Mouse (Mus musculus) lung, adult 2 months (tissue): ENCODE data around the gene A030003K21Rik. TPM values are rescaled to one million over a fixed set of nuclear protein-coding genes. Genes with fewer than 3 reads are reported as not detected.
"Not testable (repeated sequence)": the region's sequence is repeated elsewhere in the genome, so short reads cannot be mapped to it uniquely, and the experiment has no call there.

Experiments used
- DNase-seq: peaks from one replicate; pipeline ENCODE4 v3.0.0; 2022
- H3K4me1 ChIP-seq: fragments of 200-500 bp; 2 replicates; pipeline ENCODE4 v1.6.1; 2011; ENCODE audit warnings: low read length; ENCODE audit not compliant: control insufficient read depth, insufficient read depth
- H3K4me3 ChIP-seq: fragments of 200-500 bp; replicated peaks from 2 replicates; pipeline ENCODE3; 2011; ENCODE audit warnings: low read depth, mild to moderate bottlenecking, control low read depth, low read length; ENCODE audit errors: extremely low read depth
- CTCF ChIP-seq: fragments of 200-500 bp; IDR thresholded peaks from 2 replicates; pipeline ENCODE4 v1.5.1; 2011; ENCODE audit warnings: mild to moderate bottlenecking, low read length, control low read depth; ENCODE audit not compliant: insufficient read depth
- POLR2A ChIP-seq: fragments of 200-500 bp; IDR thresholded peaks from 2 replicates; pipeline ENCODE4 v1.6.1; 2011; ENCODE audit warnings: low read depth, mild to moderate bottlenecking, control low read depth, low read length, borderline replicate concordance; ENCODE audit errors: extremely low read depth
- WGBS: fragments of 180-500 bp; shearing (Covaris S2); methylation state at CpG from one replicate; pipeline ENCODE4 v1.1.7; 2018; 5-methylcytosine and 5-hydroxymethylcytosine counted together
- polyA plus RNA-seq: library from polyadenylated mRNA; depleted of rRNA; stranded (reverse); fragments of >200 nt; gene quantifications from 2 replicates; pipeline ENCODE4 v1.2.3, GENCODE M21; 2012; rRNA removed

Gene A030003K21Rik
- not detected in 2 replicates for polyA plus RNA-seq

DNA sequence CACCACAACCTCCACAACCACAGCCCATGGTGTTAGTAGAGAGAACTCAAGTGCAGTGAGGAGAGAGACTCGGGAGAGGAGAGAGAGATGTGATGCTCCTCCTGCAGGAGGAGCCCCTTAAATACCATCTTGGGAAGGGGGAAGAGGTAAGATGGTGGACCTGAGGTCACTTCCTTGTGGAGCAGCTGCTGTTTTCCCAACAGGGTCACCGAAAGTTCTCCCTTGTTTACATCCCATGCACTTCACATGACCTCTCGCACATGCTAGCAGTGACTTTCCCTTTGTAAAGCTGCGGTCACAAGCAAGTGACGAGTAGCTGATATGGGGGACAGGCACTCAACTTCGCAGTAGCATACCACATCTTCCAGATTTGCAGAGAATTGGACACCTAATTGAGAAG, at the start of gene A030003K21Rik:
TSS of gene A030003K21Rik (minus strand) at position 94 of the 400 bp plus-strand sequence.
- DNase-seq, H3K4me1 ChIP-seq, H3K4me3 ChIP-seq: not testable (repeated sequence)
- no CpG with 5 or more reads among the region's 6 CpGs for WGBS

DNA sequence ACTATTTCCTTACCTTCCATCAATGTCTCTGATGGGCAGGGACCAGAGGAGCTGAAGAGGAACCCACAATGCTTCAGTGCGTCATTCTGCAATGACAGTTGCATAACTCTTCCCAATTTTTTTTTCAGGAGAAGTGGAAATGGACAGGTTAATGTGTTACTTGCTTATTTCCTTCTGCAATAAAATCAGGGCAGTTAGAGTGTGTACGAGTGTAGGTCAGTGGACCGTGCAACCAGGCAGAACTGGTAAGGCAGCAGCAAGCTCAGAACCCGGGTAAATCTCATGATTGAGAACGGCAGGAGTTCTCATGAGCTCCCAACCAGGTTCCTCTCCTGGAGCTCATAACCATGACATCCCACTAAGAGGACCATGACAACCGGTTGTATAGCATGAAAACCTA, 48.9 kb upstream of the A030003K21Rik start:
- no peak for DNase-seq
- Histone ChIP-seq H3K4me3 (no peak overlapping the region), H3K4me1 (peaks cover 2% of the 10 kb centered on the region; the same call in 1 of the 2 replicates)
- TF ChIP-seq CTCF: no peak
- TF ChIP-seq POLR2A: no peak
- 84% methylated on average over 6 of the region's 6 CpGs for WGBS

DNA sequence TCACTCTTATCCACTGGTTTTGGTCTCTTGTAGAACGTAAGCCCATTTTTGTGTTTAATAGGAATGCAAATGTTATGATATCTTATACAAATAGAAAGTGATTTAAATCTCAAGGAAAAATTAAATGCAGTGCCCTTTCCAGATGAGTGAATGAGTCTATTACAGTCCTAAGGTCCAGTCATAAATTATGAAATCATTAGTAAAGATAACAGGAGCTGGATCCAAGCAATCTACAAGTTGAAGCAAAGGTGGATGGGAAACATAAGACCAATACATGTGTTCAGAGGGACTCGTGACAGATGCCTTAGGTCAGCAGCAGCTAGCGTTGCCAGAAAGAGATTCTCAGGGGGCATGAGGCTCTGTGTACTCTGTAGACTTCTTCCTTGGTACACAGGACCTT, 48.4 kb upstream of the A030003K21Rik start:
- Histone ChIP-seq H3K4me3 (no peak overlapping the region), H3K4me1 (peaks cover 2% of the 10 kb centered on the region; the same call in 1 of the 2 replicates)
- WGBS: 89% methylated on average over 3 of the region's 3 CpGs
- no peak for DNase-seq
- TF ChIP-seq CTCF (no peak), POLR2A (no peak)

- 66% methylated on average over 4 of the region's 4 CpGs for WGBS
- Histone ChIP-seq H3K4me3 (no peak overlapping the region), H3K4me1 (peaks cover 2% of the 10 kb centered on the region; the same call in 1 of the 2 replicates)
- no peak for DNase-seq
- TF ChIP-seq CTCF: no peak
- no peak for TF ChIP-seq POLR2A
Observed at GRCm38 (mm10) chr1:82991062-82991461, 47.9 kb upstream of the A030003K21Rik start.

DNA sequence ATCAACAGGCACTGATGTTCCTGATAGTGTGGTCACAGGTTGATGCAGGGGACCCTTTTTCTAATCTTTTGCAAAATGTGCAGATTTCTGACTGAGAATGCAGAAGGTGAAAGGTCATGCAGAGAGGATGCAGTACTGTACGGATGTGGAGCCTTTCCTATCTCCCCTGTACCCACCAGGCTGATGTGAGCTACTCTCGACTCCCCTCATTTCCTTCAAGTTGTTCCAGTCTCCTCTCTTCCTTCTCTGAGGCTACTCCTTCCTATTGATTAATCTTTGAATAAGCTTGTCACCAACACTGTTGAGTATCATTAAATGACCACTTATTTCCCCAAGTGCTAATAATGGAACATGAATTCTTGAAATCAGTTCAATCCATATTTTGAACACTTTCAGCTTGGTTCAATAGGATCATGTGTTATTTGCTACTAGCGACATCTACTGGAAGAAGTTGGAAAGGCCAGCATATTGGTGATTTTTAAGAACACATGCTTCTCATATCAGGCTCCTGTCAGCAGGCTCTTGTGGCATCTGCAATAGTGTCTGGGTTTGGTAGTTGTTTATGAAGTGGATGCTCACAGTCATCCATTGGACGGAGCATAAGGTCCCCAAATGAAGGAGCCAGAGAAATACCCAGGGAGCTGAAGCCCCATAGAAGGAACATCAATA, 44.5 kb upstream of the A030003K21Rik start:
- no peak for DNase-seq
- Histone ChIP-seq H3K4me3 (no peak overlapping the region), H3K4me1 (peaks cover 2% of the 10 kb centered on the region; the same call in 1 of the 2 replicates)
- TF ChIP-seq CTCF (peak; percentile 58; the same call in 1 of the 2 replicates), POLR2A (no peak)
- WGBS: 20% methylated on average over 4 of the region's 4 CpGs

DNA sequence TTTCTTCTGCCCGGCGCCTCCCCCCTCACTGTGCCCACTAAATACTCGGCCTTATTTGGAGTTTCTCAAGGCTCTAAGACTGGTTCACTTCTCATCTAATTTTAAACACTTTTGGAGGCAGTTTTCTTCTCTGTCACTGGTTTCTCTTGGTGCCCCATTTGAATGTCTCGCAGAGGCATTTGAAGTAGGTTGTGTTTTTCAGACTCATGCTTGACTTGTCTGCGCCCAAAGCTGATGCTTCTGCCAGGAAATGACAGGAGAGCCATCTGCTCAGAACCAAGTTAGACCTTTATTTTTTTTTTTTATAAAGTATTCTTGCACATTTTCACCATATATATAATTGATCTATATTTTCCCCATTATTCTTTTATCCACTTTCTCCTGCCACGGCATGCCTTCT, 43.5 kb upstream of the A030003K21Rik start:
- Histone ChIP-seq H3K4me3 (no peak overlapping the region), H3K4me1 (peaks cover 2% of the 10 kb centered on the region; the same call in 1 of the 2 replicates)
- 85% methylated on average over 6 of the region's 6 CpGs for WGBS
- TF ChIP-seq POLR2A (no peak), CTCF (no peak)
- no peak for DNase-seq

DNA sequence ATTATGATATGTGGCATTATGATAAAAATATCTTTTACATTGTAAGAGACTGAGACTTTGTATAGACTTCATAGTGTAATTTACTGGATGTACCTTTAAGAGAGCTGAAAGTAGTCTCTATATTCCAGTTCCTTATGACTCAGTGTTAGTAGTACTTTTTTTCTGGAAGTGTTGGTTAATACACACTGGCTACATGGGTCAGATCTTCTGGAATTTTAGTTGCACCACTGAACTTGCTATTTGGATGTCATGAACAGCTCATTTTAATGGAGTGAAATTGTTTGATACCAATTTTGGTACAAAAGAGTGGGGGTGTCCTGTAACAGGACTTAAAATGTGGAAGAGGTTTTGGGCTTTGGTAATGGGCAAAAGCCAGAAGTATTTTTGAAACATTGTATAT, 34.7 kb upstream of the A030003K21Rik start:
- Histone ChIP-seq H3K4me1 (peaks cover 15% of the 10 kb centered on the region), H3K4me3 (no peak overlapping the region)
- DNase-seq: no peak
- TF ChIP-seq CTCF: no peak

DNA sequence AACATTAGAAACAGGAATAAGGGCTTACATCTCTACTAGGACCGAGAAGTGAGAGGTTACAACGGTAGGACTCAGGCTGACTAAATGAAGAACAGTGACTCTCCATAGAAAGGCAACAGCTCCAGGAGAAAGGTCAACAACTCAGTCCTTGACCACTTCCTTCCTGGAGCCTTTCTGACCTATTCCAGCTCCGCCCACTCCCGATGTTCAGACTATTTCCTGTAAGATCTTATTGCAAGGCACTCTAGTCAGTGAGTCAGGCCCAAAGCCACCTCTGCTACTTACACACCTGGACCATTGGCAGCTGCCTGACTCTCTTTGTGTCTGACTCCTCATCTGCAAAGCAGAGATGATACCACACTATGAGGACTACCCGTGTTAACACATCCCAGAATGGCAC, 32.6 kb upstream of the A030003K21Rik start:
- Histone ChIP-seq H3K4me3 (no peak overlapping the region), H3K4me1 (peaks cover 20% of the 10 kb centered on the region)
- no peak for DNase-seq
- TF ChIP-seq CTCF (no peak), POLR2A (no peak)
- WGBS: 43% methylated on average over 5 of the region's 5 CpGs

DNA sequence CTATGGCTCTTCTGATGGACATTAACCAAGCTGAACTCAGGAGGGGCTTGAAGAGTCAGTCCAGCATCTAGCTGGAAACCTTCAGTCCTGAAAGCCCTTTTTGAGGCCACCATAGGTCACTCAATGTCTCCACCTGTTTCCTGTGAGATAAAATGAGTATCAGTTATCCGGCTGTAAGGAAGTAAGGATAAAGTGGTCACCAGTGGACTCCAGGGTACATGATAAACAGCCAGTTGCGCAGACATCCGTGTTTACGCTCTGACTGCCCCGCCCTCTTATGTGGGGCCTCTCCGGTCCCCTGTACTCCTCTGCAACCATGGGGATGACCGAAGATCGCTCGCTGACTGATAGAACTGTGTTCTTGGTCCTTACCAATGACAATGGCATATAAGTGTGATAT, 31.2 kb upstream of the A030003K21Rik start:
- TF ChIP-seq POLR2A: no peak
- TF ChIP-seq CTCF: no peak
- 42% methylated on average over 9 of the region's 9 CpGs for WGBS
- DNase-seq: no peak
- H3K4me1 ChIP-seq: peaks cover 20% of the 10 kb centered on the region
- no peak overlapping the region for H3K4me3 ChIP-seq

- TF ChIP-seq CTCF (no peak), POLR2A (no peak)
- Histone ChIP-seq H3K4me1 (peaks cover 20% of the 10 kb centered on the region), H3K4me3 (no peak overlapping the region)
- no peak for DNase-seq
- WGBS: 27% methylated on average over 6 of the region's 6 CpGs
Observed at GRCm38 (mm10) chr1:82973901-82974300, 30.7 kb upstream of the A030003K21Rik start.
